Mouse (Mus musculus) stomach, embryonic 14.5 days (tissue): Measurements from ENCODE around the gene Tfap4. TPM values are rescaled to one million over a fixed set of nuclear protein-coding genes. Genes with fewer than 3 reads are reported as not detected.

Experiments
- ATAC-seq: fragments of 200-750 bp; cut with Nextera tagmentation; 2 replicates; pipeline ENCODE4 v1.8.0; 2017; ENCODE audit warnings: low read depth, moderate TSS enrichment; ENCODE audit not compliant: insufficient number of reproducible peaks, insufficient read depth, low FRiP score
- H3K27ac ChIP-seq: fragments of 300-500 bp; sonication (generic); 2 replicates; pipeline ENCODE4 v1.5.1; 2014; ENCODE audit warnings: mild to moderate bottlenecking, low read length, moderate library complexity, mixed read lengths
- H3K27me3 ChIP-seq: fragments of 300-500 bp; sonication (generic); 2 replicates; pipeline ENCODE4 v1.6.1; 2014; ENCODE audit warnings: low read length, control low read depth, mixed read lengths; ENCODE audit not compliant: control insufficient read depth, insufficient read depth
- H3K36me3 ChIP-seq: fragments of 300-500 bp; sonication (generic); 2 replicates; pipeline ENCODE4 v1.6.1; 2014; ENCODE audit warnings: mild to moderate bottlenecking, control low read depth, low read length, moderate library complexity, mixed read lengths; ENCODE audit not compliant: control insufficient read depth, insufficient read depth
- H3K4me1 ChIP-seq: fragments of 300-500 bp; sonication (generic); 2 replicates; pipeline ENCODE4 v1.6.1; 2014; ENCODE audit warnings: low read length, control low read depth, mixed read lengths; ENCODE audit not compliant: control insufficient read depth, insufficient read depth
- H3K4me2 ChIP-seq: fragments of 300-500 bp; sonication (generic); replicated peaks from 2 replicates; pipeline ENCODE4 v1.6.1; 2014; ENCODE audit warnings: low read depth, low read length, control low read depth
- H3K4me3 ChIP-seq: fragments of 300-500 bp; sonication (generic); 2 replicates; pipeline ENCODE4 v1.5.1; 2014; ENCODE audit warnings: low read depth, low read length, control low read depth
- H3K9ac ChIP-seq: fragments of 300-500 bp; sonication (generic); replicated peaks from 2 replicates; pipeline ENCODE4 v1.6.1; 2014; ENCODE audit warnings: low read depth, mild to moderate bottlenecking, control low read depth, low read length, moderate library complexity, mixed read lengths
- H3K9me3 ChIP-seq: fragments of 300-500 bp; sonication (generic); 2 replicates; pipeline ENCODE4 v1.6.1; 2016; ENCODE audit warnings: low read depth, low read length, control low read depth; ENCODE audit not compliant: control insufficient read depth
- WGBS: fragments of 180-500 bp; shearing (Covaris S2); extraction: QIAGEN DNeasy Blood & Tissue Kit; methylation state at CpG from one replicate; pipeline ENCODE4 v1.1.7; 2014; 5-methylcytosine and 5-hydroxymethylcytosine counted together
- polyA plus RNA-seq: library from polyadenylated mRNA; unstranded; fragments of >200 nt; fragmentation: Nextera tagmentation; extraction: Ambion mirVana; gene quantifications from 2 replicates; pipeline ENCODE4 v1.2.1, GENCODE M21; 2014

Tfap4 gene
- polyA plus RNA-seq, 1 experiment from 2014 or later, result 24.9 TPM

DNA sequence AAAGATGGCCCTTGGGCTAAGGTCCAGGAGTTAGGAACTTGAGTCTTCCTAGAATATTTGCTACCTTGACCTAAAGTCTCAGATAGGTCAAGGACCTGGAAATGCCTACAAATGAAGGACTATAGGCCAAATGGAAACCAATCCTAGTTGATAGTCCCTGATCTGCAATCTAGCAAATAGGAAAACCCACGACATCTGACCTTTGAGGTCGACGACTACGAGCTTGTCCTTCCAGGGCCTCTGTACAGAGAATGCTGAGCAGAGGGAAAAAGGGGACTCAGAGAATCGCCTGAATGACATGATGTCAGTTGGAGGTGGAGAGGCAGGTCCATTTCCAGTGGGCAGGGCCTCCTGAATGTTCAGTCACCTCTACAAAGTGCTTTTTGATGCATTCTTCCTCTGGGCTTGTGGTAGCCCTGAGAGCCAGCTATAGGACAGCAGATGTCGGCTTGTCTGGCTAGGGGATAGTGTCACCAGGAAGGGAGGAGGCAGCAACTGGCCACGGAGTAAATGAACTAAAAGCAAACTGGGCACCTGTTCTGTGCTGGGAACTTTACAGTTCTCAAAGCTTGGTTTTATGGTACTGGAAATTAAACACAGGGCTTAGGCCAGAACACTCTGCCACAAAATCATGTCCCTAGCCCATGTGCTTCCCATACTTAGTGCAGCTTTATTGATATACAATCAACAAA lies 36.2 kb downstream of the Tfap4 start:
- ATAC-seq, result no peak
- Histone ChIP-seq H3K27me3 (no peaks in the 10 kb centered on the region), H3K27ac (no peak overlapping the region), H3K9me3 (no peaks in the 10 kb centered on the region), H3K36me3 (no peaks in the 10 kb centered on the region), H3K4me1 (no peaks in the 10 kb centered on the region), H3K9ac (no peak overlapping the region), H3K4me2 (no peak overlapping the region), H3K4me3 (no peak overlapping the region)
- WGBS, result 68% methylated on average over 7 of the region's 7 CpGs

DNA sequence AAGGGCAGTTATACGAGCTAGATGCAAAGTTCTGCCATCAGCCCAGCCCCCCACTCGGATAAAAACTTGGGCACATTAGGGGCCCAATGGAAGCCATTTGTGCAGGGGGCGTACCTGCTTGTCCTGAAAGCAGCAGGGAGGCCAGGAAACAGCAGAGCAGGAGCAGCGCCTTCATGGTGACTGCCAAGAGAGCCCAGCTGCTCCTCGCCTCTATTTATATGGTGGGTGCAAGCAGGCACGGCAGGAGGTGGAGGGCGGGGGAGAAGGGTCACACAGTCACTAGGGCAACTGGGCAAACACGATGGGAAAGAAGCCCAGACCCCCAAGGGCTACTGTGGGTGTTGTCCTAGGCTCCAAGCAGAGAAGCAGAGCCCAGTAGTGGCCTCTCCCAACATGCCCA lies 36.8 kb downstream of the Tfap4 start:
- H3K9ac ChIP-seq, result no peak overlapping the region
- H3K9me3 ChIP-seq, result no peaks in the 10 kb centered on the region
- no peak for ATAC-seq
- 47% methylated on average over 8 of the region's 8 CpGs for WGBS
- no peaks in the 10 kb centered on the region for H3K36me3 ChIP-seq
- no peak overlapping the region for H3K27ac ChIP-seq
- H3K4me3 ChIP-seq, result no peak overlapping the region
- no peaks in the 10 kb centered on the region for H3K27me3 ChIP-seq
- no peaks in the 10 kb centered on the region for H3K4me1 ChIP-seq
- H3K4me2 ChIP-seq, result no peak overlapping the region

DNA sequence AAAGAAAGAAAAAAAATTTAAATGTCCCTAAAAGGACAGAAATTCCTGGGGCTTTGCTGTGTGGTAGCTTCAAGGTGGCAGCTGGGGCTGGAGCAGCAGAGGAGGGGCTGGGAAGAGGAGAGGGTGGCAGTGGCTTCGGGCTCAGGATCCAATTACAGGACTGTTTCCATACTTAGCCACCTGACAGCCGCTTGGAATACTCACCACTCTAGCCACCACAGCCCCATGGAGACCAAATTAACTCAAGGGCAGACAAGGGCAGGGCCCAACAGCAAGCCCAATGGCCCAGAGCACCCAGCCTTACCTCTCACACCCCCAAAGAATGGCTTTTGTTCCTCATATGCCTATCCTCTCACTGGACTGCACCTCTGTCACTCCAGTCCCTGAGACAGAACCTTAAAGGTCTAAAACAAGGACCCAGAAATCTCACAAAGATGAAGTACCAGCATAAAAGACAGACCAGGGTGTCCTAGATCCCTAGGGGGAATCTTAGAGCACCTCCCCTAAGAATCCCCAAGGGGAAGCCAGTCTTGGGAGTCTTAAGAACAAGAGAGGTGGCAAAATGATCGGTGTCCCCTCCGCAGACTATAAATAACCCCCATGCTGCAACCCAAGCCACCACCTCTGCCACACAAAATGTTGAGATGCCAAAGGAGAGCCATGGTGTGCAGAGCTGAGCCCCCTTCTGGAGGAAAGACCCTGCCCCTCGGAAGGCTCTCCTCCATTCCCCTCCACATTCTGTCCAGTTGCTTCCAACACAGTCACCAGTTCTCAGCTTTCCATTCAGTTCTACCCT lies 37.7 kb downstream of the Tfap4 start:
- no peak overlapping the region for H3K27ac ChIP-seq
- ATAC-seq, result no peak

DNA sequence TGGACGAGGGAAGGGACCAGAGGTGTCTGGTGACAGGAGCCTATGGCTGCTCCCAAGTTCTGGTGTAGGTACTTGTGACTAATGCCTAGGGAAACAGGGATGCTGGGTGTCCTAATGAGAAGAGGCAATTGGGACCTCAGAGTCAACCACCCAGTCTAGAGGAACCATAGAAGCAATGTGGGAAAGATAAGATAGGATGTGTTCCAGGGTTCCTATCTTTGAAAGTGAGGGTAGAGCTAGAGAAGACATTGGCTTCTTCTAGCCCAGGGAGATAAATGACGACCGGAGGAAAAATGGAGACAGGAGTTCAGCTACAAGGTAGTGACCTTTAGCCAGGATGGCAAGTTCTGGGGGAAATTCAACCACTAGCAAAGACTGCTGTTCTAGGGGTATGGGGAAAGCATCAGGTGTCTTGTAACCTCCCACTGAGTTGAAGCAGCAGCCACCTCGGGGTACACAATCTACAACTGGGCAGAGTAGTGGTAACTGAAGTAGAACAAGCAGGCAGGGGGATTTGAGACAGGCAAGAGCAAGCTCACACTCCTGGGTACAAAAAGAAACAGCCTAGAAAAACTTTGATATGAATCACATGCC lies 38.5 kb downstream of the Tfap4 start:
- H3K27ac ChIP-seq, result no peak overlapping the region
- 68% methylated on average over 4 of the region's 4 CpGs for WGBS
- H3K9ac ChIP-seq, result no peak overlapping the region
- H3K4me2 ChIP-seq, result no peak overlapping the region
- no peaks in the 10 kb centered on the region for H3K4me1 ChIP-seq
- no peaks in the 10 kb centered on the region for H3K9me3 ChIP-seq
- H3K36me3 ChIP-seq, result no peaks in the 10 kb centered on the region
- ATAC-seq, result no peak
- H3K27me3 ChIP-seq, result no peaks in the 10 kb centered on the region
- H3K4me3 ChIP-seq, result no peak overlapping the region

More for the DNA sequence above, 37.7 kb downstream of the Tfap4 start:
- no peak overlapping the region for H3K4me3 ChIP-seq
- WGBS, result 57% methylated on average over 5 of the region's 5 CpGs
- no peaks in the 10 kb centered on the region for H3K9me3 ChIP-seq
- no peaks in the 10 kb centered on the region for H3K36me3 ChIP-seq
- H3K4me2 ChIP-seq, result no peak overlapping the region
- H3K4me1 ChIP-seq, result no peaks in the 10 kb centered on the region
- no peaks in the 10 kb centered on the region for H3K27me3 ChIP-seq
- H3K9ac ChIP-seq, result no peak overlapping the region

DNA sequence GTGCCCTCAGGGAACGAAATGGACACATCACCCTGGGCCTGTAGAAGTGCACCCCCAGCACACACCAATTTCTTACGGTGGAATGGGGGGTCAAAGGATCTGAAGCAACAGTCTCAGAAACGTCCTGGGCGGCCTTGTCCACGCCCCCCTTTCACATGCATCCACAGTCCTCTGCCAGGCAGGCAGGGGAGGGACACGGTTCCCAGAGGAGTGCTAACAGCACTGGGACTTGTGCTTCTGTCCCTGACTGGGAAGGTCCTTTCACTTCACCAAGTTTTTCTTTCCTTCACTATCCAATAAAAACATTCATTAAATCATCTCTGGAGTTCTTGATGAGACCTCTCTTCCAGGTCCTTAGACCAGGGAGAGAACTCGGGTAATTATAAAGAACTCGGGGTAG lies 39.0 kb downstream of the Tfap4 start:
- H3K4me2 ChIP-seq, result no peak overlapping the region
- no peaks in the 10 kb centered on the region for H3K4me1 ChIP-seq
- 75% methylated on average over 8 of the region's 8 CpGs for WGBS
- H3K9me3 ChIP-seq, result no peaks in the 10 kb centered on the region
- H3K27ac ChIP-seq, result no peak overlapping the region
- no peaks in the 10 kb centered on the region for H3K36me3 ChIP-seq
- H3K9ac ChIP-seq, result no peak overlapping the region
- no peaks in the 10 kb centered on the region for H3K27me3 ChIP-seq
- no peak for ATAC-seq
- H3K4me3 ChIP-seq, result no peak overlapping the region

DNA sequence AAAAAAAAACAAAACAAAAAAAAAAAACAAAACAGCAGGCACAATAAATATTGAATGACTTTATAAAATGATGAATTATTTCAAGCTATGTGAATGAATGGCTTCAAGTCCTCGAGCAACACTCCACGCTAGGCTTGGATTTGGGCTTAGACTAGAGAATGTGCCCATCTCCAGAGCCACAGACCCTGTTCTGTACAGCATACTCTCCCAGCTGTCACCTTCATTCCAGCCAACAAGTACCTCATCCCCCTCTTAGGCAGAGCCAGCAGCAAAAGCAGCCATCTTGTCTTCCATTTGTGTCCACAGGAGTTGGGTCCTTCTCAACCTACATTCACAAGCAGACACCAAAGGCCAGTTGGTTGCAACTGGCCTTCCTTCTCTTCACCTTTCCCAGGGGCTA lies 39.8 kb downstream of the Tfap4 start:
- no peaks in the 10 kb centered on the region for H3K36me3 ChIP-seq
- 94% methylated on average over 2 of the region's 2 CpGs for WGBS
- no peak overlapping the region for H3K27ac ChIP-seq
- no peaks in the 10 kb centered on the region for H3K9me3 ChIP-seq
- no peak overlapping the region for H3K9ac ChIP-seq
- no peaks in the 10 kb centered on the region for H3K27me3 ChIP-seq
- no peak for ATAC-seq
- H3K4me3 ChIP-seq, result no peak overlapping the region
- H3K4me1 ChIP-seq, result no peaks in the 10 kb centered on the region
- H3K4me2 ChIP-seq, result no peak overlapping the region

DNA sequence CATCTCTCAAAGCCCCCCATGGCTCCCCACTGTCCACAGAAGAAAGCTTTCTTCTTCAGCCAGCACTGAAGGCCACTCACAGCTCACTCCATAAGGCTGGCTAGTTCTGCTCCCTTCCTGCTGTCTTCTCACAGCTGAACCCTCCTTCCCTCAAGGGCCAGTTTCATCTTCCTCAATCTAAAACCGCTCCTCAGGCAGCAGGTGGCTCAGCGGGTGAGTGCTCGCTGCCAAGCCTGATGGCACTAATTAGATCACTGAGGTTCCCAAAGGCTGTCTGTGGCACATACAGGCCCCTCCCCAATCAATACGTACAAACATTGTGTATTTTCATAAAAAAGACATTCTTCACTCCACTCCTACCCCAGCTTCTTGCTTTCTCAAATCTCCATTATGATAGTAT lies 40.5 kb downstream of the Tfap4 start:
- no peaks in the 10 kb centered on the region for H3K36me3 ChIP-seq
- no peaks in the 10 kb centered on the region for H3K4me1 ChIP-seq
- no peaks in the 10 kb centered on the region for H3K9me3 ChIP-seq
- WGBS, result 78% methylated on average over 4 of the region's 4 CpGs
- H3K9ac ChIP-seq, result no peak overlapping the region
- ATAC-seq, result no peak
- no peaks in the 10 kb centered on the region for H3K27me3 ChIP-seq
- no peak overlapping the region for H3K4me3 ChIP-seq
- no peak overlapping the region for H3K27ac ChIP-seq
- H3K4me2 ChIP-seq, result no peak overlapping the region

DNA sequence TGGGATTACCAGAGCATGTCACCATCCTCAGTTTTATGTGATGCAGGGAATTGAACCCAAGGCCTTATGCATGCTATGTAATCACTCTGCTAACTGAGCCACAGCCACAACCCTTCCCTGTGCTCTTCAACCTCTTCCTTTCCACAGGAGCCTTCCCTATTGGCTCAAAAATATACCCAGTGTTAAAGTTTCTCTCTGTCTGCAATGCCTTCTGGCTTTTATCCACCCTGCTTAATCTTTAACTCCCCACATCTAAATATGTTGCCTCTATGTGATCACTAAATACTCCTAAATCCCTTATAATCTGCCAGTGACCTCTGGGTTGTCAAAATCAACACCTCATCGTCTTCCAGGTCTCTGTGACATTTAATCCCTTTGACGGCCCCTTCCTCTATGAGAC lies 41.7 kb downstream of the Tfap4 start:
- no peaks in the 10 kb centered on the region for H3K27me3 ChIP-seq
- H3K9ac ChIP-seq, result no peak overlapping the region
- 49% methylated on average over 2 of the region's 2 CpGs for WGBS
- ATAC-seq, result no peak
- H3K9me3 ChIP-seq, result no peaks in the 10 kb centered on the region
- 0 out of 2 replicates have a peak, but pooled peaks cover 5% of the 10 kb centered on the region for H3K4me1 ChIP-seq
- no peak overlapping the region for H3K4me2 ChIP-seq
- no peak overlapping the region for H3K4me3 ChIP-seq
- H3K27ac ChIP-seq, result no peak overlapping the region
- H3K36me3 ChIP-seq, result no peaks in the 10 kb centered on the region
